Mouse (Mus musculus): ENCODE results near the gene Aldh8a1.
"Not testable (repeated sequence)": the region's sequence is repeated elsewhere in the genome, so short reads cannot be mapped to it uniquely, and the experiment has no call there.

The Aldh8a1 gene

GRCm38 (mm10) chr10:21367481-21367880 lies 9.6 kb upstream of the Aldh8a1 start:
- DNase-seq (ENCODE audit: low read depth in 1 of 2, low spot score in 2 of 2) = no peak

GRCm38 (mm10) chr10:21369586-21369985 lies 7.5 kb upstream of the Aldh8a1 start:
- no peak for DNase-seq (ENCODE audit: low read depth in 1 of 2, low spot score in 2 of 2)

- DNase-seq (ENCODE audit: low read depth in 1 of 2, low spot score in 2 of 2) = no peak
These were observed 4.8 kb upstream of the Aldh8a1 start for GRCm38 (mm10) chr10:21372271-21372670.

- no peak for DNase-seq (ENCODE audit: low read depth in 1 of 2, low spot score in 2 of 2)
These were observed 1.3 kb downstream of the Aldh8a1 start for GRCm38 (mm10) chr10:21378196-21378944.

GRCm38 (mm10) chr10:21382914-21383313 lies 5.8 kb downstream of the Aldh8a1 start:
- DNase-seq (ENCODE audit: low read depth in 1 of 2, low spot score in 2 of 2) = no peak

- no peak for DNase-seq (ENCODE audit: low read depth in 1 of 2, low spot score in 2 of 2)
These were observed 8.1 kb downstream of the Aldh8a1 start for GRCm38 (mm10) chr10:21385111-21385663.

- DNase-seq (ENCODE audit: low read depth in 1 of 2, low spot score in 2 of 2) = no peak
These were observed 12.0 kb downstream of the Aldh8a1 start for GRCm38 (mm10) chr10:21389075-21389474.

- DNase-seq (ENCODE audit: low read depth in 1 of 2, low spot score in 2 of 2) = no peak
These were observed 13.3 kb downstream of the Aldh8a1 start for GRCm38 (mm10) chr10:21390440-21390839.

GRCm38 (mm10) chr10:21391286-21391685 lies 14.2 kb downstream of the Aldh8a1 start:
- DNase-seq (ENCODE audit: low read depth in 1 of 2, low spot score in 2 of 2) = no peak

GRCm38 (mm10) chr10:21393390-21393789 lies 16.3 kb downstream of the Aldh8a1 start:
- no peak for DNase-seq (ENCODE audit: low read depth in 1 of 2, low spot score in 2 of 2)

- DNase-seq (ENCODE audit: low read depth in 1 of 2, low spot score in 2 of 2) = no peak
These were observed 18.5 kb downstream of the Aldh8a1 start for GRCm38 (mm10) chr10:21395426-21396139.

- DNase-seq (ENCODE audit: low read depth in 1 of 2, low spot score in 2 of 2) = not testable (repeated sequence)
These were observed 21.9 kb downstream of the Aldh8a1 start for GRCm38 (mm10) chr10:21398873-21399425.

- no peak for DNase-seq (ENCODE audit: low read depth in 1 of 2, low spot score in 2 of 2)
These were observed 22.5 kb downstream of the Aldh8a1 start for GRCm38 (mm10) chr10:21399622-21400021.

- no peak for DNase-seq (ENCODE audit: low read depth in 1 of 2, low spot score in 2 of 2)
These were observed 22.9 kb downstream of the Aldh8a1 start for GRCm38 (mm10) chr10:21400031-21400430.

GRCm38 (mm10) chr10:21400453-21400852 lies 23.4 kb downstream of the Aldh8a1 start:
- DNase-seq (ENCODE audit: low read depth in 1 of 2, low spot score in 2 of 2) = no peak

GRCm38 (mm10) chr10:21401259-21401658 lies 24.2 kb downstream of the Aldh8a1 start:
- no peak for DNase-seq (ENCODE audit: low read depth in 1 of 2, low spot score in 2 of 2)

GRCm38 (mm10) chr10:21404822-21405221 lies 27.7 kb downstream of the Aldh8a1 start:
- DNase-seq (ENCODE audit: low read depth in 1 of 2, low spot score in 2 of 2) = no peak

- DNase-seq (ENCODE audit: low read depth in 1 of 2, low spot score in 2 of 2) = no peak
These were observed 28.8 kb downstream of the Aldh8a1 start for GRCm38 (mm10) chr10:21405707-21406534.

GRCm38 (mm10) chr10:21410711-21411110 lies 33.6 kb downstream of the Aldh8a1 start:
- no peak for DNase-seq (ENCODE audit: low read depth in 1 of 2, low spot score in 2 of 2)

GRCm38 (mm10) chr10:21411621-21412205 lies 34.6 kb downstream of the Aldh8a1 start:
- no peak for DNase-seq (ENCODE audit: low read depth in 1 of 2, low spot score in 2 of 2)

GRCm38 (mm10) chr10:21415031-21415430 lies 37.9 kb downstream of the Aldh8a1 start:
- DNase-seq (ENCODE audit: low read depth in 1 of 2, low spot score in 2 of 2) = no peak
